Mouse (Mus musculus) neural tube, embryonic 12.5 days (tissue): ENCODE data around the gene Pitpnb. TPM values are rescaled to one million over a fixed set of nuclear protein-coding genes. Genes with fewer than 3 reads are reported as not detected.

ENCODE experiments used
- ATAC-seq: fragments of 200-750 bp; cut with Nextera tagmentation; 2 replicates; pipeline ENCODE4 v1.8.0; 2017; ENCODE audit warnings: low read depth, mild to moderate bottlenecking, moderate TSS enrichment, moderate library complexity; ENCODE audit not compliant: low FRiP score
- H3K27ac ChIP-seq: fragments of 300-500 bp; sonication (generic); 2 replicates; pipeline ENCODE4 v1.5.1; 2016
- H3K27me3 ChIP-seq: fragments of 300-500 bp; sonication (generic); replicated peaks from 2 replicates; pipeline ENCODE4 v1.6.1; 2016; ENCODE audit warnings: mild to moderate bottlenecking
- H3K36me3 ChIP-seq: fragments of 300-500 bp; sonication (generic); 2 replicates; pipeline ENCODE4 v1.6.1; 2016; ENCODE audit warnings: mild to moderate bottlenecking
- H3K4me1 ChIP-seq: fragments of 300-500 bp; sonication (generic); 2 replicates; pipeline ENCODE4 v1.6.1; 2016
- H3K4me2 ChIP-seq: fragments of 300-500 bp; sonication (generic); replicated peaks from 2 replicates; pipeline ENCODE4 v1.6.1; 2016; ENCODE audit warnings: mild to moderate bottlenecking
- H3K4me3 ChIP-seq: fragments of 300-500 bp; sonication (generic); 2 replicates; pipeline ENCODE4 v1.5.1; 2016
- H3K9ac ChIP-seq: fragments of 300-500 bp; sonication (generic); 2 replicates; pipeline ENCODE4 v1.6.1; 2016; ENCODE audit warnings: mild to moderate bottlenecking
- H3K9me3 ChIP-seq: fragments of 300-500 bp; sonication (generic); 2 replicates; pipeline ENCODE4 v1.6.1; 2016; ENCODE audit warnings: mild to moderate bottlenecking
- WGBS: fragments of 180-500 bp; shearing (Covaris S2); methylation state at CpG from one replicate; pipeline ENCODE4 v1.1.7; 2016; 5-methylcytosine and 5-hydroxymethylcytosine counted together
- polyA plus RNA-seq: library from polyadenylated mRNA; unstranded; fragments of >200 nt; fragmentation: Nextera tagmentation; extraction: Ambion mirVana; gene quantifications from 2 replicates; pipeline ENCODE4 v1.2.1, GENCODE M21; 2016

Pitpnb gene
- polyA plus RNA-seq, 1 experiment from 2014 or later: 106 TPM

GRCm38 (mm10) chr5:111419121-111419881 is 88.7 kb downstream of the Pitpnb start:
- Histone ChIP-seq H3K9ac (peak overlapping the region; percentile 97), H3K36me3 (peaks cover 33% of the 10 kb centered on the region), H3K4me2 (peak overlapping the region; percentile 98), H3K27ac (no peak overlapping the region; the same call in 1 of the 2 replicates), H3K27me3 (0 out of 2 replicates have a peak, but pooled peaks cover 4% of the 10 kb centered on the region), H3K9me3 (no peaks in the 10 kb centered on the region), H3K4me3 (peak overlapping the region; percentile 95), H3K4me1 (peaks cover 82% of the 10 kb centered on the region)
- ATAC-seq: no peak
- WGBS: 2% methylated on average over 42 of the region's 42 CpGs

GRCm38 (mm10) chr5:111420011-111420691 is 89.6 kb downstream of the Pitpnb start:
- peaks cover 82% of the 10 kb centered on the region for H3K4me1 ChIP-seq
- peak overlapping the region; percentile 98 for H3K4me2 ChIP-seq
- peak overlapping the region; percentile 95 for H3K4me3 ChIP-seq
- no peak for ATAC-seq
- H3K27ac ChIP-seq: no peak overlapping the region
- no peaks in the 10 kb centered on the region for H3K9me3 ChIP-seq
- peak overlapping the region; percentile 97 for H3K9ac ChIP-seq
- 2% methylated on average over 56 of the region's 56 CpGs for WGBS
- peaks cover 33% of the 10 kb centered on the region for H3K36me3 ChIP-seq
- 0 out of 2 replicates have a peak, but pooled peaks cover 4% of the 10 kb centered on the region for H3K27me3 ChIP-seq

GRCm38 (mm10) chr5:111420896-111421295 is 90.3 kb downstream of the Pitpnb start:
- Histone ChIP-seq H3K4me2 (peak overlapping the region; percentile 98), H3K27me3 (0 out of 2 replicates have a peak, but pooled peaks cover 4% of the 10 kb centered on the region), H3K36me3 (peaks cover 33% of the 10 kb centered on the region), H3K9ac (peak overlapping the region; percentile 97), H3K4me1 (peaks cover 79% of the 10 kb centered on the region), H3K4me3 (peak overlapping the region; percentile 95), H3K27ac (no peak overlapping the region), H3K9me3 (no peaks in the 10 kb centered on the region)
- 26% methylated on average over 22 of the region's 22 CpGs for WGBS
- ATAC-seq: no peak

DNA sequence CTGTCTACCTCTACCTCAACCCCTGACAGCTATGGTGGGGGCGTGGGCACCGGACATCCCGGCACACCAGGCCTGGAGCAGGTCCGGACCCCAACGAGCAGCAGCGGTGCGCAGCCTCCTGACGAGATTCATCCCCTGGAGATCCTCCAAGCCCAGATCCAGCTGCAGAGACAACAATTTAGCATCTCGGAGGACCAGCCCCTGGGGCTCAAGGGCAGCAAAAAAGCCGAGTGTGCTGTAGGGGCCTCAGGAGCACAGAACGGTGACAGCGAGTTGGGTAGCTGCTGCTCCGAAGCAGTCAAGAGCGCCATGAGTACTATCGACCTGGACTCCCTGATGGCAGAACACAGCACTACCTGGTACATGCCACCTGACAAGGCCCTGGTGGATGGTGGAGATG is 90.9 kb downstream of the Pitpnb start:
- 55% methylated on average over 15 of the region's 15 CpGs for WGBS
- H3K4me3 ChIP-seq: peak overlapping the region; percentile 95
- peak overlapping the region; percentile 97 for H3K9ac ChIP-seq
- H3K27ac ChIP-seq: no peak overlapping the region
- no peak for ATAC-seq
- peak overlapping the region; percentile 98 for H3K4me2 ChIP-seq
- H3K36me3 ChIP-seq: peaks cover 33% of the 10 kb centered on the region
- H3K27me3 ChIP-seq: 0 out of 2 replicates have a peak, but pooled peaks cover 4% of the 10 kb centered on the region
- no peaks in the 10 kb centered on the region for H3K9me3 ChIP-seq
- peaks cover 84% of the 10 kb centered on the region for H3K4me1 ChIP-seq

DNA sequence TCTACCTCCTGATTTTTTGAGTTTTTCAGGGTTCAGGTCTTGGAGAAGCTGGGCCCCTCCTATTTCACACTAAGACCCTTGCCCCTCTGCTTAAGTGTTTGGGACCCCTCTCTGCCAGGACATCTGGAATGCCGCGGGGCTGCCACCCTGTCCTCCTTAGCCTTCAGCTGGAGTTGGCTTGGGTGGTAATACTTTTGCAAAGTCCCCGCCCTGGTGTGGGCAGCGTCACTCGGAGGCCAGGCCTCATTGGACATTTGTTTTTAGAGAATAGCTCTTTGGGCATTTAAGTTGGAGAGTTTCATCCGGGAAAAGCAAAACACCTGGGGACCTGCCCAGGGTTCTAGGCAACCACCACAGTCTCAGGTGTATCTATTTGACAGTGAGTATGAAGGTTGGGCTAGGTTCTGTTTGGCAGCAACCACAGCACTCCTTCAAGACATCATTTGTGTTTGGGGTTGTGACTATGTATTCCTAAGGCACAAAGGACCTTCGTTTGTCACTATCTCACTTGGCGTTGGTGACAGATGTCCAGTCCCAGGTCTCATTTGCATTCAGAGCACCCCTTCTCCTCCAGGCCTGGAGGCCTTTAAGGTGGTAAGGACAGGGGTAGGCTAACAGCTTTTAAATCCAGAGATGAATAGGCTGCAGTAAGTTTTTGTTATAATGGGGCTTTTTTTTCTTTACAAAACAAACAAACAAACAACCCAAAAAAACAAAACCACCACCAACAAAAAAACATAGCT is 91.7 kb downstream of the Pitpnb start:
- Histone ChIP-seq H3K9ac (peak overlapping the region; percentile 97), H3K36me3 (peaks cover 34% of the 10 kb centered on the region), H3K27me3 (0 out of 2 replicates have a peak, but pooled peaks cover 4% of the 10 kb centered on the region), H3K4me2 (peak overlapping the region; percentile 98), H3K9me3 (no peaks in the 10 kb centered on the region), H3K4me3 (peak overlapping the region; percentile 95), H3K4me1 (peaks cover 89% of the 10 kb centered on the region), H3K27ac (no peak overlapping the region)
- ATAC-seq: no peak; the same call in 1 of the 2 replicates
- WGBS: 56% methylated on average over 8 of the region's 8 CpGs

- peak overlapping the region; percentile 9; the same call in 1 of the 2 replicates for H3K27ac ChIP-seq
- ATAC-seq: no peak
- peaks cover 93% of the 10 kb centered on the region for H3K4me1 ChIP-seq
- 0 out of 2 replicates have a peak, but pooled peaks cover 4% of the 10 kb centered on the region for H3K27me3 ChIP-seq
- peak overlapping the region; percentile 95 for H3K4me3 ChIP-seq
- H3K36me3 ChIP-seq: peaks cover 37% of the 10 kb centered on the region
- peak overlapping the region; percentile 97 for H3K9ac ChIP-seq
- H3K9me3 ChIP-seq: no peaks in the 10 kb centered on the region
- H3K4me2 ChIP-seq: peak overlapping the region; percentile 98
- 44% methylated on average over 10 of the region's 10 CpGs for WGBS
These were observed 92.4 kb downstream of the Pitpnb start for GRCm38 (mm10) chr5:111423011-111423410.

DNA sequence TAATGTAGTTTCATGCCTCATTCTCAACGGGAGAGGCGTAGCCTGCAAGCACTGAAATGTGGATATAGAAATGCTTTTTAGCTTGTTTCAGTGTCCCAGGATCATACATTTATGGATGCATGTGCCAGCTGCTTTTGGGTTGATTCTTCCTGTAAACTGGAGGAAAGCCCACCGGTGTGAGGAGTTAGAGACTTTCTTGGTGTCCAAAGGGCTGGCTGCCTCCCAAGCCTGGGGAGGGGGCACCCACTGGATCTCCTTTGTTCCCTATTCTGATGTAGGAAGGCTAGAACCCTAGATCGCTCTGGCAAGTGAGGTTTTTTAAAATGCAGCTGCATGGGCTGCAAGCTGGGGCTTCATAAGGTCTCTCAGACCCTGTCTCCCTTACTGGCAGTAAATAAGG is 93.1 kb downstream of the Pitpnb start:
- no peak overlapping the region for H3K27ac ChIP-seq
- H3K27me3 ChIP-seq: 0 out of 2 replicates have a peak, but pooled peaks cover 4% of the 10 kb centered on the region
- 55% methylated on average over 4 of the region's 4 CpGs for WGBS
- peaks cover 37% of the 10 kb centered on the region for H3K36me3 ChIP-seq
- no peak for ATAC-seq
- H3K4me1 ChIP-seq: peaks cover 93% of the 10 kb centered on the region
- H3K9me3 ChIP-seq: no peaks in the 10 kb centered on the region
- peak overlapping the region; percentile 98 for H3K4me2 ChIP-seq
- peak overlapping the region; percentile 95 for H3K4me3 ChIP-seq
- peak overlapping the region; percentile 97 for H3K9ac ChIP-seq

DNA sequence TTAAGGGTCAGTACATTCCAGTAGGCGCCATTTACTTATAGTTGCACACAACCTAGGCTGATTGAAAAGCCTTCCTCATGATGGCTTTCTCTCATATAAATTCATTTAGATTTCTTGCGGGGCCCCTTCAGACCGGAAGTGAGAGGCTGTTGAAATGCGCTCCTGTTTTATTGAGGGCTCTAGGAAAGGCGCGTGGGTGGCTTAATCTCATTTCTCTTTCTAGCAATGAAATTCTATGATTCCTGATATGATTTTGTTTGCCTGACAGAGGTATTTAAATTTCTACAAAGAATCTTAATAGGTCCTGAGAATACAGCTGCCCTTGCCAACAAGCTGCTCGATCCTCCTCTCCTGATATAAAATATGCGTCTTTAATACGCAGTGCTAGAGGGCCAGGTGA is 95.2 kb downstream of the Pitpnb start:
- ATAC-seq: no peak
- WGBS: 77% methylated on average over 9 of the region's 9 CpGs

GRCm38 (mm10) chr5:111426249-111426648 is 95.7 kb downstream of the Pitpnb start:
- Histone ChIP-seq H3K4me2 (peak overlapping the region; percentile 98), H3K4me3 (no peak overlapping the region), H3K9ac (no peak overlapping the region), H3K9me3 (no peaks in the 10 kb centered on the region), H3K36me3 (peaks cover 14% of the 10 kb centered on the region), H3K4me1 (peaks cover 92% of the 10 kb centered on the region), H3K27me3 (no peaks in the 10 kb centered on the region), H3K27ac (no peak overlapping the region)
- ATAC-seq: no peak
- WGBS: 67% methylated on average over 5 of the region's 5 CpGs

More for the DNA sequence above, 95.2 kb downstream of the Pitpnb start:
- Histone ChIP-seq H3K27ac (no peak overlapping the region), H3K27me3 (no peaks in the 10 kb centered on the region), H3K4me3 (no peak overlapping the region), H3K4me2 (peak overlapping the region; percentile 98), H3K9me3 (no peaks in the 10 kb centered on the region), H3K36me3 (peaks cover 18% of the 10 kb centered on the region), H3K4me1 (peaks cover 92% of the 10 kb centered on the region), H3K9ac (no peak overlapping the region)

- Histone ChIP-seq H3K27ac (no peak overlapping the region), H3K4me1 (peaks cover 93% of the 10 kb centered on the region), H3K9ac (no peak overlapping the region), H3K4me3 (no peak overlapping the region), H3K27me3 (no peaks in the 10 kb centered on the region), H3K4me2 (peak overlapping the region; percentile 98; the same call in 1 of the 2 replicates), H3K36me3 (0 out of 2 replicates have a peak, but pooled peaks cover 4% of the 10 kb centered on the region), H3K9me3 (no peaks in the 10 kb centered on the region)
- 72% methylated on average over 6 of the region's 6 CpGs for WGBS
- ATAC-seq: no peak
These were observed 98.3 kb downstream of the Pitpnb start for GRCm38 (mm10) chr5:111428882-111429281.

DNA sequence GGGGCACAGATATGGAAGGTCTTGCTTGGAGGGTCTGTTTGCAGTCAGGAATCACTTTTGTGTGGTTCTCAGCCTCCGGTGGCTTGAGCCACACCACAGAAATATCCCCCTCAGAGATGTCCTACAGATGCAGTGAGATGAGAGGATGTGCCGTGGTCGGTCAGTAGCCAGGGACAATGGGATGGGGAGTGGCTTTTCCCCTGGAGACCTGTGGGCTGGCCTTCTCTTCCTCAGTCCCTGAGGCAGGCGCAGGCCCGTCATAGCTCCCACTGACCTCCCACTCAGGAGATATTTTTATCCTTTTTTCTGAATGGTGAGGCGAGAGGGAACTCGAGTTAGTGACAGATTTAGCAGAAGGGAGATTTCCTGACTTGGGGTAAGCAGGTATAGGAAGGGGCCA is 99.2 kb downstream of the Pitpnb start:
- H3K4me2 ChIP-seq: peak overlapping the region; percentile 98; the same call in 1 of the 2 replicates
- H3K4me3 ChIP-seq: no peak overlapping the region
- peaks cover 93% of the 10 kb centered on the region for H3K4me1 ChIP-seq
- no peak overlapping the region for H3K27ac ChIP-seq
- H3K9ac ChIP-seq: no peak overlapping the region; the same call in 1 of the 2 replicates
- 38% methylated on average over 7 of the region's 7 CpGs for WGBS
- 0 out of 2 replicates have a peak, but pooled peaks cover 4% of the 10 kb centered on the region for H3K36me3 ChIP-seq
- H3K27me3 ChIP-seq: no peaks in the 10 kb centered on the region
- no peak for ATAC-seq
- no peaks in the 10 kb centered on the region for H3K9me3 ChIP-seq
